Mouse (Mus musculus): ENCODE measurements around the gene Fam53b. TPM values are rescaled to one million over a fixed set of nuclear protein-coding genes. Genes with fewer than 3 reads are reported as not detected.

The Fam53b gene
- polyA plus RNA-seq, 1 experiment from 2014 or later = 25.3 TPM

GRCm38 (mm10) chr7:132808841-132809682, 4.6 kb downstream of the Fam53b start:
- no peaks in the 10 kb centered on the region for H3K36me3 ChIP-seq
- H3K9ac ChIP-seq = peak overlapping the region; percentile 44; the same call in 1 of the 2 replicates
- 0 out of 2 replicates have a peak overlapping the region, but pooled peaks have one; percentile 3 for H3K4me3 ChIP-seq
- peaks cover 77% of the 10 kb centered on the region for H3K4me1 ChIP-seq
- ATAC-seq (ENCODE audit: low FRiP score) = peak; percentile 42
- H3K9me3 ChIP-seq (replicated peaks) = no peaks in the 10 kb centered on the region
- peak overlapping the region; percentile 83 for H3K27ac ChIP-seq
- peak overlapping the region; percentile 76 for H3K4me2 ChIP-seq (replicated peaks)
- H3K27me3 ChIP-seq = no peaks in the 10 kb centered on the region
- WGBS = 1% methylated on average over 20 of the region's 20 CpGs

GRCm38 (mm10) chr7:132808051-132808796, 5.5 kb downstream of the Fam53b start:
- WGBS = 45% methylated on average over 7 of the region's 7 CpGs
- no peaks in the 10 kb centered on the region for H3K27me3 ChIP-seq
- H3K27ac ChIP-seq = peak overlapping the region; percentile 83
- ATAC-seq (ENCODE audit: low FRiP score) = no peak
- H3K4me1 ChIP-seq = peaks cover 77% of the 10 kb centered on the region
- no peak overlapping the region for H3K4me3 ChIP-seq
- peak overlapping the region; percentile 76; the same call in 1 of the 2 replicates for H3K4me2 ChIP-seq (replicated peaks)
- no peaks in the 10 kb centered on the region for H3K9me3 ChIP-seq (replicated peaks)
- no peak overlapping the region; the same call in 1 of the 2 replicates for H3K9ac ChIP-seq
- no peaks in the 10 kb centered on the region for H3K36me3 ChIP-seq

- ATAC-seq (ENCODE audit: low FRiP score) = no peak
- 60% methylated on average over 13 of the region's 13 CpGs for WGBS
- H3K4me2 ChIP-seq (replicated peaks) = no peak overlapping the region
- H3K27ac ChIP-seq = peak overlapping the region; percentile 83; the same call in 1 of the 2 replicates
- no peak overlapping the region for H3K4me3 ChIP-seq
- H3K9ac ChIP-seq = 0 out of 2 replicates have a peak overlapping the region, but pooled peaks have one; percentile 9
- H3K36me3 ChIP-seq = no peaks in the 10 kb centered on the region
- peaks cover 77% of the 10 kb centered on the region for H3K4me1 ChIP-seq
- no peaks in the 10 kb centered on the region for H3K9me3 ChIP-seq (replicated peaks)
- H3K27me3 ChIP-seq = no peaks in the 10 kb centered on the region
Observed at GRCm38 (mm10) chr7:132806926-132807857, 6.5 kb downstream of the Fam53b start.

DNA sequence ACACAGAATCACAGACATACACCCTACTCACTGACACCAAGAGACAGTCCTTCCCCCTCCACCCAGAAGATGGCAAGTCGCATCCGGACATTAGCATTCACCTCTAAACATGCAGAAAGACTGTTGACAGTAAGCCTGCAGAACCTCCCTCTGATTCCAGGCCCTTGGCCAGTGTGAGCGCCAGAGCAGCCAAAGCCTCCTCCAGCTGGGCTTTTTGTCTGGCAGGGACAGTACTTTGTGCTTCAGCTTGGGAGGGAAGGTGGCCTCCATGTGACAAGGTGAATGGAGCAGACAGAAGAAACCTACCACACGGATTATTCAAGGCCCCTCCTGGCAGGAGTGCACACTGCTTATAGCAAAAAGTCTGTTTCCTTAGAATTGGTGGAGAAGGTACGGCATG, 7.4 kb downstream of the Fam53b start:
- Histone ChIP-seq H3K4me3 (no peak overlapping the region), H3K9me3 (replicated peaks) (no peaks in the 10 kb centered on the region), H3K27ac (peak overlapping the region; percentile 35; the same call in 1 of the 2 replicates), H3K27me3 (no peaks in the 10 kb centered on the region), H3K4me2 (replicated peaks) (no peak overlapping the region), H3K36me3 (no peaks in the 10 kb centered on the region), H3K9ac (no peak overlapping the region), H3K4me1 (peaks cover 68% of the 10 kb centered on the region)
- WGBS = 62% methylated on average over 5 of the region's 5 CpGs
- ATAC-seq (ENCODE audit: low FRiP score) = no peak

DNA sequence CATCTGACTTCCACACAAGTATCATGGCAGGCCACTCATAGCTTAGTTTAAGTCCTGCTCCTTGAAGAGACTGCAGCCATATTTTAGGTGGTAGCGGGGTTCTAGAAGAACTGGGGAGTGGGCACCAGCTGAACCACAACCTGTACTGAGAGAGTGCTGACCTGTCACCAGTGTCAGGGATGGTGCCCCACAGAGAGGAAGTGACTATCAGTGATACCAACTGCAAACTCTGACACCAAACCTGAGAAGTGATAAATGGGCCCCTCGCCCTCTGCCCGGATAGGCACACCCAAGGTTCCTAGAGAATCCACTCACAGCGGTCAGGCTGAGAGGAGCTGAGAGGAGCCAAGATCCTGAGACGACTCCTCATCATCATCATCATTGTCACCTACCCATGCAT, 8.7 kb downstream of the Fam53b start:
- Histone ChIP-seq H3K9me3 (replicated peaks) (no peaks in the 10 kb centered on the region), H3K4me1 (peaks cover 57% of the 10 kb centered on the region), H3K27me3 (no peaks in the 10 kb centered on the region), H3K27ac (no peak overlapping the region), H3K4me2 (replicated peaks) (no peak overlapping the region), H3K4me3 (no peak overlapping the region), H3K9ac (no peak overlapping the region), H3K36me3 (no peaks in the 10 kb centered on the region)
- WGBS = 83% methylated on average over 5 of the region's 5 CpGs
- ATAC-seq (ENCODE audit: low FRiP score) = no peak

- H3K4me1 ChIP-seq = peaks cover 57% of the 10 kb centered on the region
Observed at GRCm38 (mm10) chr7:132804461-132804860, 9.2 kb downstream of the Fam53b start.

DNA sequence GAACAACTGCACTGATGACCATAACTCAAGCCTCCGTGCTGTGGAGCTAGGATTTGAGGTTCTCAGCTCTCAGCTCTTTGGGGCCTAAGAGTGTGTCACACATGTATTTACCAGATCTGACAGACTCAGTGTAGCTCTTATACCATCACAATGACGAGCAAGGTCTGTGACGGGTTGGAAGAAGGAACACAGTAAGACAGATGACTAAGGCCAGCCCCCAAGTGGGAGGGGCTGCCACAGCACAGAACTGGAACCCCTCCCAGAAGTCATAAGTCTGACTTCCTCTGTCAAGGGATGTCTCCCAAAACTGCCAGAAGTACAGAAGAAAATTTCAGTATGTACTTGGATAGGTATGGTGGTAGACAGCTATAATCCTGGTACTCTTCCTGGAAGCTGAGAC, 9.7 kb downstream of the Fam53b start:
- Histone ChIP-seq H3K9me3 (replicated peaks) (no peaks in the 10 kb centered on the region), H3K27me3 (no peaks in the 10 kb centered on the region), H3K27ac (no peak overlapping the region), H3K4me3 (no peak overlapping the region), H3K9ac (no peak overlapping the region), H3K36me3 (no peaks in the 10 kb centered on the region), H3K4me1 (peaks cover 52% of the 10 kb centered on the region), H3K4me2 (replicated peaks) (no peak overlapping the region)
- ATAC-seq (ENCODE audit: low FRiP score) = no peak
- WGBS = 79% methylated on average over 3 of the region's 3 CpGs

More at GRCm38 (mm10) chr7:132804461-132804860, 9.2 kb downstream of the Fam53b start:
- Histone ChIP-seq H3K36me3 (no peaks in the 10 kb centered on the region), H3K9ac (no peak overlapping the region), H3K27me3 (no peaks in the 10 kb centered on the region), H3K4me2 (replicated peaks) (no peak overlapping the region), H3K9me3 (replicated peaks) (no peaks in the 10 kb centered on the region), H3K27ac (no peak overlapping the region), H3K4me3 (no peak overlapping the region)
- 83% methylated on average over 7 of the region's 7 CpGs for WGBS
- ATAC-seq (ENCODE audit: low FRiP score) = no peak

DNA sequence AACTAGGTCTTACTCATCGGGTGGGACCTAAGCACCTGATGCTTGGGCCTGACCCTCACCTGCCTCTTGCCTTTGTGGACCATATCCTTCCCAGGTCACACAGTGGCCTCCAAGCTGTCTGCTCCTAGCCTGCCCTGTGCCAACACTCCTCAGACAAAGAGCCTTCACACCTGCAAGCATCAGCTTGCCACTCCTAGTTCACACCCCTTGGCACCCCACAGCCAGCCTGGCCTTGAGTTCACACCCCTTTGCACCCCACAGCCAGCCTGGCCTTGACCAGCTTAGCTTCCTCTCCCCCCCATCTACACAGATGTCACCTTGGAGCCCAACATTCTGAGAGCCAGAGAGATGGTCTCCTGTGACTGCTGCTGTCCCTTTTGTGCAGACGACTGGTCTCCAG, 10.3 kb downstream of the Fam53b start:
- Histone ChIP-seq H3K4me2 (replicated peaks) (no peak overlapping the region), H3K27me3 (no peaks in the 10 kb centered on the region), H3K4me1 (peaks cover 45% of the 10 kb centered on the region), H3K36me3 (no peaks in the 10 kb centered on the region), H3K9me3 (replicated peaks) (no peaks in the 10 kb centered on the region), H3K4me3 (no peak overlapping the region), H3K9ac (no peak overlapping the region), H3K27ac (no peak overlapping the region)
- no peak for ATAC-seq (ENCODE audit: low FRiP score)
- 68% methylated on average over 2 of the region's 2 CpGs for WGBS

GRCm38 (mm10) chr7:132802691-132803090, 11.0 kb downstream of the Fam53b start:
- H3K36me3 ChIP-seq = no peaks in the 10 kb centered on the region
- no peak overlapping the region for H3K9ac ChIP-seq
- H3K4me2 ChIP-seq (replicated peaks) = no peak overlapping the region
- H3K27ac ChIP-seq = no peak overlapping the region
- ATAC-seq (ENCODE audit: low FRiP score) = no peak
- H3K27me3 ChIP-seq = no peaks in the 10 kb centered on the region
- 85% methylated on average over 11 of the region's 11 CpGs for WGBS
- no peaks in the 10 kb centered on the region for H3K9me3 ChIP-seq (replicated peaks)
- no peak overlapping the region for H3K4me3 ChIP-seq
- peaks cover 39% of the 10 kb centered on the region for H3K4me1 ChIP-seq

DNA sequence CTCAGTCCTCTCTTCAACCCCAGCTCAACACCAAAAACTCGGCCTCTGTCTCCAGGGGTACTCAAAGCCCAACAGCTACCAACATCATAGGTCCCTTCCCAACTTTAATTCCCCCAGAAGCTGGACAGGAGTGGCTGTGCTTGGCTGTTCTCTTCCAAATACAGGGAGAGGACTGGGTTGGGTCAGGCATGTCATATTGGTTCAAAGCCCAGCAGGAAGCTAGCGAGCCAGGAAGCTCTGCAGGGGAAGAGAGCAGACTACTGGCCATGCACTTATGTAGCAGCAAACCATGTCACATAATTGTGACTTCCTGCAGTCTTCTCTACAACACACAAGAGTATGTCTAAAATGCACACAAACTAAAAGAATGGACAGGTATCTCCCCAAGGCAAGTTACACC, 11.6 kb downstream of the Fam53b start:
- H3K4me3 ChIP-seq = no peak overlapping the region
- no peak for ATAC-seq (ENCODE audit: low FRiP score)
- 84% methylated on average over 2 of the region's 2 CpGs for WGBS
- H3K27me3 ChIP-seq = no peaks in the 10 kb centered on the region
- no peaks in the 10 kb centered on the region for H3K36me3 ChIP-seq
- H3K27ac ChIP-seq = no peak overlapping the region
- peaks cover 33% of the 10 kb centered on the region for H3K4me1 ChIP-seq
- no peaks in the 10 kb centered on the region for H3K9me3 ChIP-seq (replicated peaks)
- H3K4me2 ChIP-seq (replicated peaks) = no peak overlapping the region
- H3K9ac ChIP-seq = no peak overlapping the region

GRCm38 (mm10) chr7:132801509-132801908, 12.2 kb downstream of the Fam53b start:
- Histone ChIP-seq H3K4me2 (replicated peaks) (no peak overlapping the region), H3K4me3 (no peak overlapping the region), H3K36me3 (no peaks in the 10 kb centered on the region), H3K27me3 (no peaks in the 10 kb centered on the region), H3K9me3 (replicated peaks) (no peaks in the 10 kb centered on the region), H3K9ac (no peak overlapping the region), H3K4me1 (peaks cover 27% of the 10 kb centered on the region), H3K27ac (no peak overlapping the region)
- ATAC-seq (ENCODE audit: low FRiP score) = no peak
- 80% methylated on average over 5 of the region's 5 CpGs for WGBS
